Mouse (Mus musculus) hindbrain, embryonic 16.5 days (tissue): ENCODE measurements at regions not wholly inside any gene's neighbourhood (a gene's known extent, or its start where the extent isn't known, plus 50 kb on each side); places are given as distances from the start of the nearest gene placed in this dataset.
A peak's percentile ranks its signal among the peaks of the same experiment; 100 is the strongest.

Source experiments
- ATAC-seq: fragments of 200-750 bp; cut with Nextera tagmentation; 2 replicates; pipeline ENCODE4 v1.8.0; 2017; ENCODE audit warnings: moderate TSS enrichment, moderate library complexity
- H3K27ac ChIP-seq: fragments of 300-500 bp; sonication (generic); 2 replicates; pipeline ENCODE4 v1.5.1; 2014; ENCODE audit warnings: low read depth, mild to moderate bottlenecking, control low read depth, low read length, moderate library complexity
- H3K27me3 ChIP-seq: fragments of 300-500 bp; sonication (generic); replicated peaks from 2 replicates; pipeline ENCODE4 v1.6.1; 2014; ENCODE audit warnings: low read length; ENCODE audit not compliant: control insufficient read depth, insufficient read depth
- H3K36me3 ChIP-seq: fragments of 300-500 bp; sonication (generic); 2 replicates; pipeline ENCODE4 v1.6.1; 2014; ENCODE audit warnings: mild to moderate bottlenecking, low read length, moderate library complexity, mixed read lengths; ENCODE audit not compliant: control insufficient read depth, insufficient read depth
- H3K4me1 ChIP-seq: fragments of 300-500 bp; sonication (generic); 2 replicates; pipeline ENCODE4 v1.6.1; 2014; ENCODE audit warnings: low read depth, low read length; ENCODE audit not compliant: control insufficient read depth, insufficient read depth
- H3K4me2 ChIP-seq: fragments of 300-500 bp; sonication (generic); 2 replicates; pipeline ENCODE4 v1.6.1; 2014; ENCODE audit warnings: mild to moderate bottlenecking, low read length, control low read depth, moderate library complexity
- H3K4me3 ChIP-seq: fragments of 300-500 bp; sonication (generic); 2 replicates; pipeline ENCODE4 v1.5.1; 2014; ENCODE audit warnings: mild to moderate bottlenecking, low read length, control low read depth, moderate library complexity
- H3K9ac ChIP-seq: fragments of 300-500 bp; sonication (generic); 2 replicates; pipeline ENCODE4 v1.6.1; 2014; ENCODE audit warnings: low read depth, mild to moderate bottlenecking, control low read depth, low read length, moderate library complexity
- H3K9me3 ChIP-seq: fragments of 300-500 bp; sonication (generic); 2 replicates; pipeline ENCODE4 v1.6.1; 2014; ENCODE audit warnings: mild to moderate bottlenecking, low read length, moderate library complexity; ENCODE audit not compliant: control insufficient read depth
- WGBS: fragments of 180-500 bp; shearing (Covaris S2); extraction: QIAGEN DNeasy Blood & Tissue Kit; methylation state at CpG from one replicate; pipeline ENCODE4 v1.1.7; 2014; 5-methylcytosine and 5-hydroxymethylcytosine counted together

- H3K4me3 ChIP-seq = no peak overlapping the region
- no peaks in the 10 kb centered on the region for H3K4me1 ChIP-seq
- H3K27me3 ChIP-seq = no peaks in the 10 kb centered on the region
- no peak overlapping the region for H3K9ac ChIP-seq
- H3K36me3 ChIP-seq = no peaks in the 10 kb centered on the region
- no peak overlapping the region for H3K4me2 ChIP-seq
- ATAC-seq = no peak
- no peak overlapping the region for H3K27ac ChIP-seq
- no peaks in the 10 kb centered on the region for H3K9me3 ChIP-seq
Measured at GRCm38 (mm10) chr6:13379727-13380126, 155.0 kb upstream of the Vwde start.

GRCm38 (mm10) chr6:13373896-13374295 lies 149.1 kb upstream of the Vwde start:
- Histone ChIP-seq H3K27ac (no peak overlapping the region), H3K4me1 (no peaks in the 10 kb centered on the region), H3K27me3 (no peaks in the 10 kb centered on the region), H3K36me3 (no peaks in the 10 kb centered on the region), H3K9me3 (no peaks in the 10 kb centered on the region), H3K4me2 (no peak overlapping the region), H3K9ac (no peak overlapping the region), H3K4me3 (no peak overlapping the region)
- WGBS = 84% methylated on average over 1 of the region's 1 CpGs
- no peak for ATAC-seq

- Histone ChIP-seq H3K27ac (no peak overlapping the region), H3K4me1 (no peaks in the 10 kb centered on the region), H3K36me3 (no peaks in the 10 kb centered on the region), H3K27me3 (no peaks in the 10 kb centered on the region), H3K9me3 (no peaks in the 10 kb centered on the region), H3K4me3 (no peak overlapping the region), H3K4me2 (no peak overlapping the region), H3K9ac (no peak overlapping the region)
- ATAC-seq = 0 out of 2 replicates have a peak, but pooled peaks have one; percentile 20
Measured at GRCm38 (mm10) chr6:13369709-13370296, 145.0 kb upstream of the Vwde start.
